Comparison of ENCODE assay signal across 13 mouse cellular contexts in the genomic region with DNA sequence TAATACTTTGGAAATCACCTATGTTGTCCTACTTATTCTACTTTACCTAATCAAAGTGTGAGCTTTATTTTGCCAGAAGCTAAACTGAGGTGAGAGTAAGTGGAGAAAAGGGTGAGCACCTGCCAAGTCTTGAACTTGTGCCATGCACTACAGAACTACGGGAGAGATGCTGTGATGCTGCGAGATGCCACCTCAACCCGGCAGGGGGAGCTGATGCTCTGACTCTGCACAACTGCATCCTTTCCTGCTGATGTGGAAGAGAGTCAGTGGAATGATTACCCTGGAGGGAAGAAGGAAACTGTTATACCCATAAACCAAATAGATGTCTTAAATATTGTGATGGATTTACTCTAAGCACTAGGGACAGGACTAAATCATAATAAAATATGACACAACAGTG.
DNase-seq lines count a peak whose midpoint lies in the region; ATAC-seq and TF ChIP-seq lines count a peak whose summit lies in the region.
"Had no signal": no experiment of that assay in that cellular context is flagged by ENCODE, and none has a peak within 500 bp of the region (broad histone marks: within the 10 kb centered on the region; RNA-seq: fewer than 3 reads in every experiment).

No protein-coding gene starts in this region.

- no peaks in the 10 kb centered on the region for H3K27me3 ChIP-seq in hindbrain, embryonic 10.5 days (ENCODE audit: insufficient read depth, poor library complexity, severe bottlenecking)
- H3K27me3 ChIP-seq in hindbrain, embryonic 14.5 days (ENCODE audit: control insufficient read depth, insufficient read depth, low read length), result no peaks in the 10 kb centered on the region
- no peaks in the 10 kb centered on the region for H3K27me3 ChIP-seq in testis, adult 2 months (ENCODE audit: control insufficient read depth, insufficient read depth, low read length)
- H3K27me3 ChIP-seq: embryonic facial prominence, embryonic 13.5 days; liver, embryonic 15.5 days; neural tube, embryonic 13.5 days had no signal

- intact Hi-C loops in left cerebral cortex, postnatal 14 days (cut with DNase I), result no loop called here

- no peaks in the 10 kb centered on the region for H3K4me1 ChIP-seq in hindbrain, embryonic 10.5 days (replicated peaks)
- no peaks in the 10 kb centered on the region for H3K4me1 ChIP-seq in hindbrain, embryonic 14.5 days (replicated peaks; ENCODE audit: control insufficient read depth, insufficient read depth, low read length)
- H3K4me1 ChIP-seq in testis, adult 2 months (ENCODE audit: control insufficient read depth, insufficient read depth, low read length), result no peaks in the 10 kb centered on the region
- H3K4me1 ChIP-seq: embryonic facial prominence, embryonic 13.5 days; liver, embryonic 15.5 days; neural tube, embryonic 13.5 days had no signal

- peak; percentile 10; the same call in 1 of the 2 replicates for TF ChIP-seq CTCF in testis, adult 2 months (IDR thresholded peaks at IDR 0.05; ENCODE audit: control insufficient read depth, insufficient read depth, insufficient replicate concordance, low read depth, low read length)

- ATAC-seq in hindbrain, embryonic 14.5 days (ENCODE audit: low FRiP score), result no peak

- WGBS in hindbrain, embryonic 10.5 days, result 41% methylated on average over 3 of the region's 3 CpGs
- 39% methylated on average over 3 of the region's 3 CpGs for WGBS in hindbrain, embryonic 14.5 days

- TF ChIP-seq POLR2A in testis, adult 2 months (IDR thresholded peaks at IDR 0.05; ENCODE audit: control insufficient read depth, low read depth, low read length), result no peak

- H3K4me3 ChIP-seq in hindbrain, embryonic 10.5 days, result no peak overlapping the region
- no peak overlapping the region for H3K4me3 ChIP-seq in hindbrain, embryonic 14.5 days (replicated peaks; ENCODE audit: low read length)
- no peak overlapping the region for H3K4me3 ChIP-seq in testis, adult 2 months (ENCODE audit: control insufficient read depth, low read depth, low read length)
- H3K4me3 ChIP-seq: embryonic facial prominence, embryonic 13.5 days; liver, embryonic 15.5 days; neural tube, embryonic 13.5 days had no signal

- DNase-seq in hindbrain, embryonic 10.5 days (ENCODE audit: low spot score), result peak; percentile 12
- no peak for DNase-seq in hindbrain, embryonic 14.5 days (ENCODE audit: low spot score)
- DNase-seq in testis, postnatal 14 days (ENCODE audit: low spot score), result no peak
- DNase-seq in embryo, embryonic 11 days, result peak; percentile 27
- DNase-seq in frontal cortex, postnatal 25 days (ENCODE audit: low spot score in 2 of 2), result no peak
- no peak for DNase-seq in left cerebral cortex, postnatal 14 days (ENCODE audit: low spot score in 2 of 2)
- DNase-seq in T-cell, adult 2 months (ENCODE audit: low spot score), result no peak
- DNase-seq: thymus, adult 2 months had no signal

- no peaks in the 10 kb centered on the region for H3K9me3 ChIP-seq in hindbrain, embryonic 10.5 days
- H3K9me3 ChIP-seq in hindbrain, embryonic 14.5 days (ENCODE audit: control insufficient read depth, low read length), result no peaks in the 10 kb centered on the region
- H3K9me3 ChIP-seq: embryonic facial prominence, embryonic 13.5 days; liver, embryonic 15.5 days; neural tube, embryonic 13.5 days had no signal

- H3K9ac ChIP-seq in hindbrain, embryonic 14.5 days, result no peak overlapping the region
- H3K9ac ChIP-seq: embryonic facial prominence, embryonic 13.5 days; liver, embryonic 15.5 days; neural tube, embryonic 13.5 days had no signal

- H3K4me2 ChIP-seq in hindbrain, embryonic 14.5 days (replicated peaks), result no peak overlapping the region
- H3K4me2 ChIP-seq: embryonic facial prominence, embryonic 13.5 days; liver, embryonic 15.5 days; midbrain, embryonic 11.5 days; neural tube, embryonic 13.5 days had no signal

- H3K27ac ChIP-seq in hindbrain, embryonic 10.5 days, result no peak overlapping the region
- H3K27ac ChIP-seq in hindbrain, embryonic 14.5 days, result no peak overlapping the region
- H3K27ac ChIP-seq in testis, adult 2 months (ENCODE audit: control insufficient read depth, insufficient read depth, low read depth, low read length), result no peak overlapping the region
- H3K27ac ChIP-seq: embryonic facial prominence, embryonic 13.5 days; liver, embryonic 15.5 days; neural tube, embryonic 13.5 days had no signal

- H3K36me3 ChIP-seq in hindbrain, embryonic 10.5 days, result no peaks in the 10 kb centered on the region
- H3K36me3 ChIP-seq in hindbrain, embryonic 14.5 days (replicated peaks; ENCODE audit: control insufficient read depth, insufficient read depth), result no peaks in the 10 kb centered on the region
- no peaks in the 10 kb centered on the region for H3K36me3 ChIP-seq in testis, adult 2 months (ENCODE audit: control insufficient read depth, insufficient read depth, low read length)
- H3K36me3 ChIP-seq: embryonic facial prominence, embryonic 13.5 days; liver, embryonic 15.5 days; neural tube, embryonic 13.5 days had no signal

Comparison
In these comparisons a context has a peak if more than half of its experiments do, and no peak if none do; other contexts are left out.
1. DNase-seq: peak in hindbrain, embryonic 10.5 days (single experiment) and embryo, embryonic 11 days (single experiment); none in hindbrain, embryonic 14.5 days (single experiment), testis, postnatal 14 days (single experiment), frontal cortex, postnatal 25 days (0 of 2), left cerebral cortex, postnatal 14 days (0 of 2) and T-cell, adult 2 months (single experiment).